Mouse (Mus musculus): ENCODE results near the gene Snn. TPM values are rescaled to one million over a fixed set of nuclear protein-coding genes. Genes with fewer than 3 reads are reported as not detected.

The Snn gene
- polyA plus RNA-seq, 1 experiment from 2014 or later = 49.9 TPM

- Histone ChIP-seq H3K4me2 (replicated peaks; ENCODE audit: low read depth, low read length) (peak overlapping the region; percentile 82), H3K4me3 (ENCODE audit: low read depth, low read length) (no peak overlapping the region), H3K36me3 (ENCODE audit: control insufficient read depth, insufficient read depth, low read length) (peaks cover 22% of the 10 kb centered on the region), H3K27ac (ENCODE audit: low read length) (no peak overlapping the region), H3K27me3 (ENCODE audit: control insufficient read depth, insufficient read depth, low read length) (no peaks in the 10 kb centered on the region), H3K9ac (replicated peaks; ENCODE audit: low read depth, low read length) (no peak overlapping the region), H3K4me1 (ENCODE audit: control insufficient read depth, insufficient read depth, low read length) (peaks cover 32% of the 10 kb centered on the region), H3K9me3 (ENCODE audit: control insufficient read depth, low read depth, low read length) (no peaks in the 10 kb centered on the region)
- ATAC-seq (ENCODE audit: insufficient number of reproducible peaks, insufficient read depth, low FRiP score, low read depth) = no peak
- 82% methylated on average over 3 of the region's 3 CpGs for WGBS
Measured at GRCm38 (mm10) chr16:11068666-11069065, 7.9 kb downstream of the Snn start.

GRCm38 (mm10) chr16:11069271-11069670 lies 8.5 kb downstream of the Snn start:
- H3K27ac ChIP-seq (ENCODE audit: low read length) = peak overlapping the region; percentile 15; the same call in 1 of the 2 replicates
- H3K4me1 ChIP-seq (ENCODE audit: control insufficient read depth, insufficient read depth, low read length) = peaks cover 31% of the 10 kb centered on the region
- peaks cover 28% of the 10 kb centered on the region for H3K36me3 ChIP-seq (ENCODE audit: control insufficient read depth, insufficient read depth, low read length)
- no peak overlapping the region for H3K4me3 ChIP-seq (ENCODE audit: low read depth, low read length)
- WGBS = 60% methylated on average over 6 of the region's 6 CpGs
- H3K27me3 ChIP-seq (ENCODE audit: control insufficient read depth, insufficient read depth, low read length) = no peaks in the 10 kb centered on the region
- no peak overlapping the region for H3K9ac ChIP-seq (replicated peaks; ENCODE audit: low read depth, low read length)
- no peaks in the 10 kb centered on the region for H3K9me3 ChIP-seq (ENCODE audit: control insufficient read depth, low read depth, low read length)
- no peak overlapping the region; the same call in 1 of the 2 replicates for H3K4me2 ChIP-seq (replicated peaks; ENCODE audit: low read depth, low read length)
- ATAC-seq (ENCODE audit: insufficient number of reproducible peaks, insufficient read depth, low FRiP score, low read depth) = no peak

- no peak for ATAC-seq (ENCODE audit: insufficient number of reproducible peaks, insufficient read depth, low FRiP score, low read depth)
- Histone ChIP-seq H3K9ac (replicated peaks; ENCODE audit: low read depth, low read length) (no peak overlapping the region), H3K27me3 (ENCODE audit: control insufficient read depth, insufficient read depth, low read length) (no peaks in the 10 kb centered on the region), H3K9me3 (ENCODE audit: control insufficient read depth, low read depth, low read length) (no peaks in the 10 kb centered on the region), H3K27ac (ENCODE audit: low read length) (no peak overlapping the region), H3K4me2 (replicated peaks; ENCODE audit: low read depth, low read length) (no peak overlapping the region), H3K4me3 (ENCODE audit: low read depth, low read length) (no peak overlapping the region), H3K36me3 (ENCODE audit: control insufficient read depth, insufficient read depth, low read length) (peaks cover 34% of the 10 kb centered on the region), H3K4me1 (ENCODE audit: control insufficient read depth, insufficient read depth, low read length) (peaks cover 29% of the 10 kb centered on the region)
- 48% methylated on average over 7 of the region's 7 CpGs for WGBS
Measured at GRCm38 (mm10) chr16:11069710-11070420, 9.1 kb downstream of the Snn start.

- H3K4me3 ChIP-seq (ENCODE audit: low read depth, low read length) = no peak overlapping the region
- H3K36me3 ChIP-seq (ENCODE audit: control insufficient read depth, insufficient read depth, low read length) = peaks cover 44% of the 10 kb centered on the region
- no peaks in the 10 kb centered on the region for H3K27me3 ChIP-seq (ENCODE audit: control insufficient read depth, insufficient read depth, low read length)
- no peak overlapping the region for H3K27ac ChIP-seq (ENCODE audit: low read length)
- no peak overlapping the region for H3K9ac ChIP-seq (replicated peaks; ENCODE audit: low read depth, low read length)
- H3K9me3 ChIP-seq (ENCODE audit: control insufficient read depth, low read depth, low read length) = no peaks in the 10 kb centered on the region
- peaks cover 28% of the 10 kb centered on the region for H3K4me1 ChIP-seq (ENCODE audit: control insufficient read depth, insufficient read depth, low read length)
- H3K4me2 ChIP-seq (replicated peaks; ENCODE audit: low read depth, low read length) = no peak overlapping the region
- ATAC-seq (ENCODE audit: insufficient number of reproducible peaks, insufficient read depth, low FRiP score, low read depth) = no peak
- 80% methylated on average over 5 of the region's 5 CpGs for WGBS
Measured at GRCm38 (mm10) chr16:11071176-11071575, 10.4 kb downstream of the Snn start.

GRCm38 (mm10) chr16:11071887-11072286 lies 11.1 kb downstream of the Snn start:
- H3K36me3 ChIP-seq (ENCODE audit: control insufficient read depth, insufficient read depth, low read length) = peaks cover 48% of the 10 kb centered on the region

GRCm38 (mm10) chr16:11072454-11072853 lies 11.7 kb downstream of the Snn start:
- no peaks in the 10 kb centered on the region for H3K27me3 ChIP-seq (ENCODE audit: control insufficient read depth, insufficient read depth, low read length)
- no peaks in the 10 kb centered on the region for H3K9me3 ChIP-seq (ENCODE audit: control insufficient read depth, low read depth, low read length)
- H3K36me3 ChIP-seq (ENCODE audit: control insufficient read depth, insufficient read depth, low read length) = peaks cover 48% of the 10 kb centered on the region
- H3K4me1 ChIP-seq (ENCODE audit: control insufficient read depth, insufficient read depth, low read length) = peaks cover 25% of the 10 kb centered on the region
- no peak overlapping the region for H3K9ac ChIP-seq (replicated peaks; ENCODE audit: low read depth, low read length)
- WGBS = 80% methylated on average over 8 of the region's 8 CpGs
- no peak overlapping the region for H3K4me2 ChIP-seq (replicated peaks; ENCODE audit: low read depth, low read length)
- no peak overlapping the region for H3K4me3 ChIP-seq (ENCODE audit: low read depth, low read length)
- no peak overlapping the region for H3K27ac ChIP-seq (ENCODE audit: low read length)
- ATAC-seq (ENCODE audit: insufficient number of reproducible peaks, insufficient read depth, low FRiP score, low read depth) = no peak

More at GRCm38 (mm10) chr16:11071887-11072286, 11.1 kb downstream of the Snn start:
- no peak overlapping the region for H3K9ac ChIP-seq (replicated peaks; ENCODE audit: low read depth, low read length)
- H3K4me1 ChIP-seq (ENCODE audit: control insufficient read depth, insufficient read depth, low read length) = peaks cover 28% of the 10 kb centered on the region
- no peaks in the 10 kb centered on the region for H3K9me3 ChIP-seq (ENCODE audit: control insufficient read depth, low read depth, low read length)
- no peak overlapping the region for H3K4me3 ChIP-seq (ENCODE audit: low read depth, low read length)
- H3K27me3 ChIP-seq (ENCODE audit: control insufficient read depth, insufficient read depth, low read length) = no peaks in the 10 kb centered on the region
- no peak overlapping the region for H3K4me2 ChIP-seq (replicated peaks; ENCODE audit: low read depth, low read length)
- 90% methylated on average over 4 of the region's 4 CpGs for WGBS
- ATAC-seq (ENCODE audit: insufficient number of reproducible peaks, insufficient read depth, low FRiP score, low read depth) = no peak
- H3K27ac ChIP-seq (ENCODE audit: low read length) = no peak overlapping the region

GRCm38 (mm10) chr16:11073060-11073459 lies 12.3 kb downstream of the Snn start:
- Histone ChIP-seq H3K27ac (ENCODE audit: low read length) (no peak overlapping the region), H3K36me3 (ENCODE audit: control insufficient read depth, insufficient read depth, low read length) (peaks cover 48% of the 10 kb centered on the region), H3K4me3 (ENCODE audit: low read depth, low read length) (no peak overlapping the region), H3K4me1 (ENCODE audit: control insufficient read depth, insufficient read depth, low read length) (peaks cover 19% of the 10 kb centered on the region), H3K27me3 (ENCODE audit: control insufficient read depth, insufficient read depth, low read length) (no peaks in the 10 kb centered on the region), H3K9me3 (ENCODE audit: control insufficient read depth, low read depth, low read length) (no peaks in the 10 kb centered on the region), H3K4me2 (replicated peaks; ENCODE audit: low read depth, low read length) (no peak overlapping the region), H3K9ac (replicated peaks; ENCODE audit: low read depth, low read length) (no peak overlapping the region)
- no peak for ATAC-seq (ENCODE audit: insufficient number of reproducible peaks, insufficient read depth, low FRiP score, low read depth)
- 77% methylated on average over 6 of the region's 6 CpGs for WGBS

- no peaks in the 10 kb centered on the region for H3K9me3 ChIP-seq (ENCODE audit: control insufficient read depth, low read depth, low read length)
- WGBS = 91% methylated on average over 9 of the region's 9 CpGs
- ATAC-seq (ENCODE audit: insufficient number of reproducible peaks, insufficient read depth, low FRiP score, low read depth) = no peak
- no peak overlapping the region for H3K9ac ChIP-seq (replicated peaks; ENCODE audit: low read depth, low read length)
- no peaks in the 10 kb centered on the region for H3K4me1 ChIP-seq (ENCODE audit: control insufficient read depth, insufficient read depth, low read length)
- no peak overlapping the region for H3K4me2 ChIP-seq (replicated peaks; ENCODE audit: low read depth, low read length)
- no peak overlapping the region for H3K27ac ChIP-seq (ENCODE audit: low read length)
- no peaks in the 10 kb centered on the region for H3K27me3 ChIP-seq (ENCODE audit: control insufficient read depth, insufficient read depth, low read length)
- H3K36me3 ChIP-seq (ENCODE audit: control insufficient read depth, insufficient read depth, low read length) = peaks cover 53% of the 10 kb centered on the region
- H3K4me3 ChIP-seq (ENCODE audit: low read depth, low read length) = no peak overlapping the region
Measured at GRCm38 (mm10) chr16:11077601-11078201, 17.0 kb downstream of the Snn start.

Measured in stomach, embryonic 14.5 days (tissue).